Mouse (Mus musculus) intestine, embryonic 16.5 days (tissue): ENCODE results near the gene Gcnt1. TPM values are rescaled to one million over a fixed set of nuclear protein-coding genes. Genes with fewer than 3 reads are reported as not detected.

Experiments used
- ATAC-seq: fragments of 200-750 bp; cut with Nextera tagmentation; 2 replicates; pipeline ENCODE4 v1.8.0; 2017; ENCODE audit warnings: moderate TSS enrichment, moderate library complexity
- H3K27ac ChIP-seq: fragments of 300-500 bp; sonication (generic); 2 replicates; pipeline ENCODE4 v1.5.1; 2014; ENCODE audit warnings: mild to moderate bottlenecking, low read length
- H3K27me3 ChIP-seq: fragments of 300-500 bp; sonication (generic); replicated peaks from 2 replicates; pipeline ENCODE4 v1.6.1; 2014; ENCODE audit warnings: low read length, control low read depth, mixed read lengths; ENCODE audit not compliant: control insufficient read depth, insufficient read depth
- H3K36me3 ChIP-seq: fragments of 300-500 bp; sonication (generic); 2 replicates; pipeline ENCODE4 v1.6.1; 2014; ENCODE audit warnings: low read length, control low read depth; ENCODE audit not compliant: control insufficient read depth, insufficient read depth
- H3K4me1 ChIP-seq: fragments of 300-500 bp; sonication (generic); 2 replicates; pipeline ENCODE4 v1.6.1; 2014; ENCODE audit warnings: low read length, control low read depth, mixed read lengths; ENCODE audit not compliant: control insufficient read depth, insufficient read depth
- H3K4me2 ChIP-seq: fragments of 300-500 bp; sonication (generic); 2 replicates; pipeline ENCODE4 v1.6.1; 2014; ENCODE audit warnings: low read depth, low read length, control low read depth
- H3K4me3 ChIP-seq: fragments of 300-500 bp; sonication (generic); 2 replicates; pipeline ENCODE4 v1.5.1; 2014; ENCODE audit warnings: mild to moderate bottlenecking, low read length
- H3K9ac ChIP-seq: fragments of 300-500 bp; sonication (generic); 2 replicates; pipeline ENCODE4 v1.6.1; 2014; ENCODE audit warnings: low read depth, low read length
- H3K9me3 ChIP-seq: fragments of 300-500 bp; sonication (generic); 2 replicates; pipeline ENCODE4 v1.6.1; 2016; ENCODE audit warnings: low read length, control low read depth; ENCODE audit not compliant: control insufficient read depth
- WGBS: fragments of 180-500 bp; shearing (Covaris S2); extraction: QIAGEN DNeasy Blood & Tissue Kit; methylation state at CpG from one replicate; pipeline ENCODE4 v1.1.7; 2014; 5-methylcytosine and 5-hydroxymethylcytosine counted together
- polyA plus RNA-seq: library from polyadenylated mRNA; unstranded; fragments of >200 nt; fragmentation: Nextera tagmentation; extraction: Ambion mirVana; gene quantifications from 2 replicates; pipeline ENCODE4 v1.2.1, GENCODE M21; 2015

Gene Gcnt1
- polyA plus RNA-seq, 1 experiment from 2014 or later: 3.8 TPM

DNA sequence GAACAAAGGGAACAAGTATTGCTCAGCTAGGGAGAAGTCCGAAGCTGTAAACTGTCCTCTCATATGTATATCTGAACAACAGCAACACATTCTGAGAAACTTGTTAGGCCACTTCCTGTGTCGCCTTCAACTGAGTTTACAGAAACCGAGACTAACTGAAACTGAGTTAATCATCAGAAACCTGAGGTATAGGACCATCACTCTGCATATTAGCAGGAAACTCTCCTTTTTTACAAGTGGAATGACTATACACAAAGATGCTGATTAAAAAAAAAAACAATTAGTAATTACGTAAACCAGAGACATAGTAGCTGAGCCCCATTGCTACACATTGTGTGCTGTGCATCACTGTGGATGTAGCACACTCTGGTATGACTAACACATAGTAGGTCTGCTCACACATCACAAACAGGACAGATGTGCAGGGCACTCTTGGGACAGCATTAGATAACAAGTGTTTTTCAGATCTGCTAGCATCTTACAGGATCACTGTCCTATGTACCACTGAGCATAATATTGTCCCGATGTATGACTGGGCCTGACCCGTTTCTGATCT is 77.4 kb downstream of the Gcnt1 start:
- Histone ChIP-seq H3K4me2 (no peak overlapping the region), H3K4me1 (no peaks in the 10 kb centered on the region), H3K27me3 (no peaks in the 10 kb centered on the region), H3K9me3 (no peaks in the 10 kb centered on the region), H3K27ac (no peak overlapping the region), H3K36me3 (no peaks in the 10 kb centered on the region), H3K9ac (no peak overlapping the region), H3K4me3 (no peak overlapping the region)
- WGBS: 75% methylated on average over 6 of the region's 6 CpGs
- no peak for ATAC-seq

DNA sequence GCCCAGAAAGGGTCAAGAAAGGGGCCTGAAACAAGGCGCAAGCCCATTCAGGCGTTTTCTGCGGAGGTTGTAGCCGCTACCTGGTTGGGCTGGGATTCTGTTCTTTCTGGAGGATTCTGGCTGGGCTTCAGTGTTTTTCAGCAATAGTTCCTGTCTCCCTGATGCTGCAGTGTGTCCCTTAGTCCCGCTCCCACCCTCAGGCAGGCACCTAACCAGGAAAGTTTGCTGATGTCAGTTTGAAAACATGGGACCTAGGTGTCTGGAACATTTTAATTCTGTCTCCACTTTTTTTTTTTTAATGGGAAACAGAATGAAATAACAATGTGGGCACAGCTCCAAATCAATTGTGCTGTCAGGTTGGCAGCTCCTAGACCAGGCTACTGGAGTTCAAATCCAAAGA is 78.5 kb downstream of the Gcnt1 start:
- no peaks in the 10 kb centered on the region for H3K4me1 ChIP-seq
- H3K27ac ChIP-seq: no peak overlapping the region
- no peak overlapping the region for H3K4me2 ChIP-seq
- no peaks in the 10 kb centered on the region for H3K36me3 ChIP-seq
- H3K4me3 ChIP-seq: no peak overlapping the region
- ATAC-seq: no peak
- no peak overlapping the region for H3K9ac ChIP-seq
- no peaks in the 10 kb centered on the region for H3K9me3 ChIP-seq
- 89% methylated on average over 5 of the region's 5 CpGs for whole genome bisulfite sequencing
- H3K27me3 ChIP-seq: no peaks in the 10 kb centered on the region

DNA sequence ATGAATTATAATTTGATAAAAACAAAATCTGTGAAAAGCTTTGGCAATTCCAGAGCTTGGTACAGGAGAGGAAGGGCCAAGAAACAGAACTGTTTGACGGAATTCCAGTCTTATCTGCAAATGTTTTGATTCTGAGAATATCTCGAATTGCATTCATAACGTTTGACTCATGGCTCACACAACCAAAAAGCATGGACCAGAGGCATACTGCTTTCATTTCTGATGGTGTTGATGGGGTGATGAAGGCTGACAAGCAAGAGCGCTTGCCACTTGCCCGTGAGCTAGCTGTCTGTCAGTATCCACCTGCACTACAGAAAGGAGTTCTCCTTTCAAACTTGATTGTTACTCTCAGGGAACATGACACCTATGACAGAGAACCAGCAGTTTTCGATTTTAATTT is 83.1 kb downstream of the Gcnt1 start:
- no peak for ATAC-seq
- no peaks in the 10 kb centered on the region for H3K4me1 ChIP-seq
- no peaks in the 10 kb centered on the region for H3K9me3 ChIP-seq
- H3K9ac ChIP-seq: no peak overlapping the region
- H3K36me3 ChIP-seq: no peaks in the 10 kb centered on the region
- H3K27me3 ChIP-seq: no peaks in the 10 kb centered on the region
- no peak overlapping the region for H3K27ac ChIP-seq
- no peak overlapping the region for H3K4me2 ChIP-seq
- no peak overlapping the region for H3K4me3 ChIP-seq
- 65% methylated on average over 6 of the region's 6 CpGs for WGBS

DNA sequence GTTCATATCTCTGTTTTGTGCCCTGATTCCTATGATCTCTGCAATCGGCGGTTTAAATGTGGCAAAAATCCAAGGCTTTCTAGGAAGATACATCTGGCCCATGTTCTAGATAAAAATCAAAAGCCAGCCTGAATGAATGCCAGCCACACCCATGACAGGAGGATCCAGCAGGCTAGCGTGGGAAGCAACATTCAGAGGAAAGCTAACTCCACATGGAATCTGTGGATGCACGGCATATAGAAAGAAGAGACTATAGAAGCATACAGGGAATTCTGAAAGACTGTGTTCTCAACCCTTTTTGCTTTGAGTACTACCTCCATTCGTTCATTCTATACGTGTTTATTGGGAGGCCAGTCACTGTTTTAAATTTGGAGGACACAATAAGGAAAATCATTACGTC is 86.6 kb downstream of the Gcnt1 start:
- Histone ChIP-seq H3K9ac (no peak overlapping the region), H3K36me3 (no peaks in the 10 kb centered on the region), H3K27me3 (no peaks in the 10 kb centered on the region), H3K27ac (no peak overlapping the region), H3K4me1 (no peaks in the 10 kb centered on the region), H3K9me3 (no peaks in the 10 kb centered on the region), H3K4me3 (no peak overlapping the region), H3K4me2 (no peak overlapping the region)
- no peak for ATAC-seq
- WGBS: 82% methylated on average over 7 of the region's 7 CpGs

DNA sequence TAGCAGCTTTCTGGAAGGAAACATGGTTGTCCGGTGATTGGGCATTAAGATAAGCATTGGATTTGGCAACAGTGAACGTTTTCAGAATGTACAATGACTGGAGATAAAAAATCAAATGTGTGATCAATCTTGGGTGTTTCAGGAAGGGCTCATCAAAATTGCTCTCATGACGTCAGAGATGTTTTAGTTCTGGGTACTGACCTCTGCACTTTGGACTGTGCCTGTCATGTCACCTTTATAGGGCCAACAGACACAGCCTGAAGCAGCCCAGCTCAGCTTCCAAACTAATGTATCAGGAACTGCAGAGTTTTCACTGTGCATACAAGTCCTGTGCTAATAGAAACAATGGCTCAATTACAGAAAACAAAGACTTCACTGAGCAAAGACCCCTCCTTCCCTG is 89.3 kb downstream of the Gcnt1 start:
- Histone ChIP-seq H3K36me3 (no peaks in the 10 kb centered on the region), H3K9me3 (no peaks in the 10 kb centered on the region), H3K4me3 (no peak overlapping the region), H3K4me2 (no peak overlapping the region), H3K9ac (no peak overlapping the region), H3K27me3 (no peaks in the 10 kb centered on the region), H3K27ac (no peak overlapping the region), H3K4me1 (no peaks in the 10 kb centered on the region)
- WGBS: 55% methylated on average over 3 of the region's 3 CpGs
- ATAC-seq: no peak

DNA sequence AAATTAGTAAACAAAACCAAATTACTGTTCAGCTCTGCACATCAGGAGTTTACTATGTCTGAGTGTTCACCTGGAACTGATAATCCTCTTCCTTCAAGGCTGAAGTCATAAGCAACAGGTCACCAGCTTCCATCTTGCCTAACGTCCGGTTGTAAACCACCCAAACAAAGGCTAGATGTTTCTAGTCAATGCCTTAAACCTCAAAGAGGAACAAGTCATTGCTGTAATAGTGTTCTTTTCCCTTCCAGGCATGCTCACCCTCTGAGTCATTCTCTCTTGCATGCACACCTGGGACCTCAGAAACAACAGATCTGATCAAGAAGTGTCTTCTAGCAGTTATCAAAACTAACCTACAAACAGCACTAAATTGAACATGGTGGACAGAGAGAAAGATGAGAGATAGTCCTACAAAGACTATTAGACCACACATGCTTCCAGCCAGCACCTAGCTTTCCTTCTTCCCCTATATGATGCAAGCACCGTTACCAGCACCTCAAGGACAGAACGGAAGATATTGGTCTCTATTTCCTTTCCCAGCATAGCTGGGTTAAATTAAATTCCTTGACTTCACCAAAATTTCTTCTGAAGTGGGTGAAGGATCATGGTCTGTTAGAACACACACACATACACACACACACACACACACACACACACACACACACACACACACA is 94.1 kb downstream of the Gcnt1 start:
- Histone ChIP-seq H3K4me1 (no peaks in the 10 kb centered on the region), H3K4me2 (no peak overlapping the region), H3K27me3 (no peaks in the 10 kb centered on the region), H3K4me3 (no peak overlapping the region), H3K36me3 (no peaks in the 10 kb centered on the region), H3K27ac (no peak overlapping the region), H3K9ac (no peak overlapping the region), H3K9me3 (no peaks in the 10 kb centered on the region)
- no peak for ATAC-seq
- WGBS: 88% methylated on average over 4 of the region's 4 CpGs

Other genes starting within 250 kb of the Gcnt1 start
- gene Rfk, start 21.2 kb upstream of the Gcnt1 start, polyA plus RNA-seq: 118 and 135 TPM in 2 replicates